Mouse (Mus musculus): ENCODE measurements around the gene Ascc1. TPM values are rescaled to one million over a fixed set of nuclear protein-coding genes. Genes with fewer than 3 reads are reported as not detected.

The Ascc1 gene
- 37.7 and 43.9 TPM in 2 replicates for polyA plus RNA-seq (2021; fragmentation: Nextera tagmentation)
- long read RNA-seq, experiment 1, transcript Ascc1-202 (11 exons, 1,473 nt): minor isoform, 6 of 70 reads
- long read RNA-seq, experiment 1, transcript Ascc1-201 (11 exons, 1,450 nt): major isoform, 40 of 70 reads
- long read RNA-seq, experiment 1, partial matches to known transcripts: 13 of 70 reads
- long read RNA-seq, experiment 1, other reads (novel, unspliced or antisense): 11 of 70 reads
- long read RNA-seq, experiment 2, transcript Ascc1-202 (11 exons, 1,473 nt): minor isoform, 22 of 110 reads
- long read RNA-seq, experiment 2, transcript Ascc1-201 (11 exons, 1,450 nt): major isoform, 62 of 110 reads
- long read RNA-seq, experiment 2, partial matches to known transcripts: 3 of 110 reads
- long read RNA-seq, experiment 2, other reads (novel, unspliced or antisense): 21 of 110 reads

GRCm38 (mm10) chr10:60002673-60003212, at the start of gene Ascc1, which contains the start of gene Anapc16:
TSS of gene Ascc1 (plus strand) at chr10:60002805.
TSS of gene Anapc16 (minus strand) at chr10:60003135.

GRCm38 (mm10) chr10:60106146-60106530, 103.5 kb downstream of the Ascc1 start, which contains the start of gene Spock2:
TSS of gene Spock2 (plus strand) at chr10:60106219.

Small RNA genes lying within 50 kb of the gene (microRNA-seq; reads per million reads assigned to microRNA genes)
- 3.0 reads per million, percentile 8 among the genes with 10 or more reads in this experiment for gene Mir6906

Other genes starting within 250 kb of the Ascc1 start
- gene Dnajb12, start 123.2 kb upstream of the Ascc1 start, polyA plus RNA-seq (2021; fragmentation: Nextera tagmentation): 20.0 and 23.2 TPM in 2 replicates
- 2.1 and 2.6 TPM in 2 replicates for gene Ddit4, start 51.0 kb upstream of the Ascc1 start, polyA plus RNA-seq (2021; fragmentation: Nextera tagmentation)
- gene Anapc16, start 330 bp downstream of the Ascc1 start, polyA plus RNA-seq (2021; fragmentation: Nextera tagmentation): 124 and 142 TPM in 2 replicates
- 117 and 133 TPM in 2 replicates for gene Spock2, start 103.4 kb downstream of the Ascc1 start, polyA plus RNA-seq (2021; fragmentation: Nextera tagmentation)
- 0.16 and 0.20 TPM in 2 replicates for gene Chst3, start 216.5 kb downstream of the Ascc1 start, polyA plus RNA-seq (2021; fragmentation: Nextera tagmentation)

Data from layer of hippocampus, adult 6 months (tissue).